Mouse (Mus musculus) neutrophil, adult 83 days (primary cell): ENCODE results near the gene Dock2. TPM values are rescaled to one million over a fixed set of nuclear protein-coding genes. Genes with fewer than 3 reads are reported as not detected.

Source experiments
- total RNA-seq, 2 experiments: library from RNA; stranded (reverse); gene quantifications; one replicate each; pipeline ENCODE4 v1.2.4; 2023

Dock2 gene
- total RNA-seq: 100 to 1,000 TPM; 261 to 307 TPM

DNA sequence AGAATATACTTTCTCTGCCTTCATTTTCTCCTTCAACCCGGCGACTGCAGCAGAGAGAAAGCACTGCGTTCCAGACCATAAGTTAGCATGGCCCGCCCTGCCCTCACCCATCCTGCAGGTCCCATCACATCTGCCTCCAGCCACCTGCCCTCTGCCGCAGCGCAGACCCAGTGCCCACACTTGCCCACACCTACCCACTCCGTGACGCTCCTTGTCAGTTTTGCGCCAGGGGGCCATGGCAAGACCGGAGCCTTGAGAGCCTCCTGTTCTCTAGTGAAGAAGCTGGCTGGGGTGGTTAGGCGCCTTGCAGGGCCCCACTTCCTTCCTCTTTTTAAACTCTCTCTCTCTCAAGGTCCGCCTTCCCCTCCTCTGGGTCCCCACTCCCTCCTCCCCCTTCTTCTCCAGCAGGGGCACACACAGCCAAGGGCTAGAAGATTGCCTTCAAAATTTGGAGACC, at the start of gene Dock2:
Gene Dock2, minus strand, starts transcription at position 306 of the 457 bp plus-strand sequence.

DNA sequence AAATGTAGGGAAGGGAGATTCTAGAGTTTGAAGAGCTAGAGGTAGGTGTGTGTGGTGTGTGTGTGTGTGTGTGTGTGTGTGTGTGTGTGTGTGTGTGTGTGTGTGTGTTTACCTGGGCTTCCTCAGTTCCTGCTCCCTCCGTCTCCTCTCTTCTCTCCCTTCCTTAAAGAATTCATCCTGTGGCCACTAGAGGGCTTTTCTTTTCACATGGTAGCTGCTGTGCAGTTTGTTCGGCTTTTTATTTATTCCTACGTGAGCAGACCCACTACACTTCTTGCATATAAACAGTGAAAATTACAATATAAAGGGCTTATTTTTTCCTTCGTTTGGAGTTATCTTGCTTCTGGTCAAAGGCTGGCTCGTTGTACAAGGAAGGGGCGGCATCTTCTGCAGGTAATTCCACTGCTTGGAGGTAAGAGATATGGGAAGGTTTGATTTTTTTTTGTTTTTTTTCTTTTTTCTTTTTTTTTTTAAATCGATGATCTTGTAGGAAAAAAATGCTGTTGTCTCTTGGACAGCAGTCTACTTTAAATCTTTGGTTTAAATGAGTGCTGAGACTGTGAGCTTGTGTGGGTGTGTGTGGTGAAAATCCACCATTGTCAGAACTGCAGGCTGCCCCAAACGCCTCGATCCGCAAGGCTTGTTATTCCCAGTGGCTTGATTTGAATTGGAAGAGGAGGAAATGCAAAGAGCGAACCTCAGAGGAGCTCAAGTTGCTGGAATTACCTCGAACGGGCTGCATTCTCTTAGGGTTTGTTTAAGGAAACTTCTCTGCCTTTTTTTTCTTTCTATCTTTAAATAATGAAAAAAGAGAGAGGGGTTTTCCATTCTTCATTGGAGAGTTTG, 468.9 kb downstream of the Dock2 start, which contains the start of gene Fam196b:
Gene Fam196b, plus strand, starts transcription at position 289 of the 846 bp plus-strand sequence.

GRCm38 (mm10) chr11:34207989-34208388, 575.7 kb downstream of the Dock2 start, which contains the start of gene Foxi1:
TSS of gene Foxi1 (minus strand) at chr11:34208089.

Other genes starting within 250 kb of the Dock2 start
- 10 to 100 TPM; 13.3 to 14.4 TPM for gene Spdl1, start 49.7 kb upstream of the Dock2 start, total RNA-seq